12 mouse cellular contexts compared by ENCODE assay signal in the genomic region with DNA sequence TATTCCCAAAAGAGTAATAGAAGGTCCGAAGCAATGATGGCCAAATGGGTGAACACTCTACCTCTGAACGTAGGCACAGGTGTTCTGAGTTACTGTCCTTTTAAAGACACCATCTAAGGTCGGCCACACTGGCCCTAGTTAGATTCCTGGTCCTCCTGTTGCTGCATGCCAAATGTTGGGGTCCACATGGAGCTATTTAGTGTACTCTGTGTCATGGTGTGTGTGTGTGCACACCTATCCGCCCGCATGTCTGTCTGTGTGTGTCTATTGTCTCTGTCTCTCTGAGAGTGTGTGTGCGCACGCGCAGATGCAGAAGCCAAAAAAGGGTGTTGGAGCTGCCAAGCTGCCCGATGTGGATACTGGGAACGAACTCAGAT. TPM values are rescaled to one million over a fixed set of nuclear protein-coding genes. Genes with fewer than 3 reads are reported as not detected.
DNase-seq lines count a peak whose midpoint lies in the region; ATAC-seq and TF ChIP-seq lines count a peak whose summit lies in the region.
"Had no signal": no experiment of that assay in that cellular context is flagged by ENCODE, and none has a peak within 500 bp of the region (broad histone marks: within the 10 kb centered on the region; RNA-seq: fewer than 3 reads in every experiment).

No protein-coding gene starts in this region.

- no peak overlapping the region for H3K9ac ChIP-seq in heart, embryonic 12.5 days
- H3K9ac ChIP-seq in forebrain, embryonic 16.5 days (replicated peaks; ENCODE audit: low read depth, low read length) = no peak overlapping the region
- no peak overlapping the region; the same call in 1 of the 2 replicates for H3K9ac ChIP-seq in midbrain, embryonic 11.5 days (ENCODE audit: low read length)
- H3K9ac ChIP-seq: intestine, embryonic 15.5 days; liver, embryonic 12.5 days; stomach, embryonic 15.5 days had no signal

- no peak overlapping the region for H3K4me3 ChIP-seq in heart, embryonic 12.5 days
- no peak overlapping the region for H3K4me3 ChIP-seq in cortical plate, adult 2 months (ENCODE audit: insufficient read depth, low read length)
- H3K4me3 ChIP-seq in forebrain, embryonic 16.5 days (replicated peaks; ENCODE audit: low read length) = no peak overlapping the region
- H3K4me3 ChIP-seq in midbrain, embryonic 11.5 days (ENCODE audit: low read depth, low read length) = no peak overlapping the region
- H3K4me3 ChIP-seq: erythroblast, embryonic 14.5 days; intestine, embryonic 15.5 days; liver, embryonic 12.5 days; stomach, embryonic 15.5 days had no signal

- no peak for ATAC-seq in heart, embryonic 12.5 days (ENCODE audit: insufficient number of reproducible peaks, low FRiP score)
- no peak for ATAC-seq in forebrain, embryonic 16.5 days
- no peak; the same call in 1 of the 2 replicates for ATAC-seq in midbrain, embryonic 11.5 days (ENCODE audit: low FRiP score)
- ATAC-seq: liver, embryonic 12.5 days had no signal

- H3K4me2 ChIP-seq in heart, embryonic 12.5 days = no peak overlapping the region
- no peak overlapping the region for H3K4me2 ChIP-seq in forebrain, embryonic 16.5 days (ENCODE audit: low read length)
- H3K4me2 ChIP-seq in midbrain, embryonic 11.5 days = no peak overlapping the region
- H3K4me2 ChIP-seq: intestine, embryonic 15.5 days; liver, embryonic 12.5 days; stomach, embryonic 15.5 days had no signal

- peak overlapping the region; percentile 14; the same call in 1 of the 2 replicates for H3K27ac ChIP-seq in heart, embryonic 12.5 days (ENCODE audit: poor library complexity, severe bottlenecking)
- peak overlapping the region; percentile 90 for H3K27ac ChIP-seq in cortical plate, adult 2 months (ENCODE audit: insufficient read depth, low read length)
- H3K27ac ChIP-seq in forebrain, embryonic 16.5 days (ENCODE audit: low read length) = peak overlapping the region; percentile 65
- H3K27ac ChIP-seq in midbrain, embryonic 11.5 days (ENCODE audit: low read depth, low read length) = peak overlapping the region; percentile 3; the same call in 1 of the 2 replicates
- H3K27ac ChIP-seq: intestine, embryonic 15.5 days; liver, embryonic 12.5 days; stomach, embryonic 15.5 days had no signal

- peaks cover 15% of the 10 kb centered on the region for H3K4me1 ChIP-seq in heart, embryonic 12.5 days (replicated peaks)
- H3K4me1 ChIP-seq in cortical plate, adult 2 months (ENCODE audit: control insufficient read depth, insufficient read depth, low read length) = no peaks in the 10 kb centered on the region; the same call in 1 of the 2 replicates
- H3K4me1 ChIP-seq in forebrain, embryonic 16.5 days (replicated peaks; ENCODE audit: control insufficient read depth, insufficient read depth, low read length) = peaks cover 28% of the 10 kb centered on the region
- peaks cover 29% of the 10 kb centered on the region for H3K4me1 ChIP-seq in midbrain, embryonic 11.5 days (ENCODE audit: control insufficient read depth, insufficient read depth, low read length)
- H3K4me1 ChIP-seq: intestine, embryonic 15.5 days; liver, embryonic 12.5 days had no signal

- TF ChIP-seq CTCF in cortical plate, adult 2 months (IDR thresholded peaks at IDR 0.05; ENCODE audit: extremely low read depth, insufficient read depth, low read length) = no peak

- no peak for TF ChIP-seq POLR2A in cortical plate, adult 2 months (IDR thresholded peaks at IDR 0.05; ENCODE audit: extremely low read depth, insufficient read depth, low read length)

- no peaks in the 10 kb centered on the region for H3K27me3 ChIP-seq in heart, embryonic 12.5 days (replicated peaks)
- H3K27me3 ChIP-seq in forebrain, embryonic 16.5 days (replicated peaks; ENCODE audit: control insufficient read depth, insufficient read depth, low read length) = no peaks in the 10 kb centered on the region
- no peaks in the 10 kb centered on the region for H3K27me3 ChIP-seq in midbrain, embryonic 11.5 days (ENCODE audit: control insufficient read depth, insufficient read depth, low read length)
- H3K27me3 ChIP-seq: intestine, embryonic 15.5 days; liver, embryonic 12.5 days; stomach, embryonic 15.5 days had no signal

- 79% methylated on average over 10 of the region's 10 CpGs for WGBS in heart, embryonic 12.5 days
- WGBS in forebrain, embryonic 16.5 days = 59% methylated on average over 10 of the region's 10 CpGs
- WGBS in midbrain, embryonic 11.5 days = 69% methylated on average over 10 of the region's 10 CpGs

- no peaks in the 10 kb centered on the region; the same call in 1 of the 2 replicates for H3K36me3 ChIP-seq in heart, embryonic 12.5 days
- H3K36me3 ChIP-seq in forebrain, embryonic 16.5 days (ENCODE audit: control insufficient read depth, insufficient read depth) = no peaks in the 10 kb centered on the region
- peaks cover 15% of the 10 kb centered on the region for H3K36me3 ChIP-seq in midbrain, embryonic 11.5 days (ENCODE audit: control insufficient read depth, insufficient read depth, low read length)
- H3K36me3 ChIP-seq: intestine, embryonic 15.5 days; liver, embryonic 12.5 days; stomach, embryonic 15.5 days had no signal

- H3K9me3 ChIP-seq in heart, embryonic 12.5 days (replicated peaks) = no peaks in the 10 kb centered on the region
- H3K9me3 ChIP-seq in forebrain, embryonic 16.5 days (ENCODE audit: control insufficient read depth, low read length) = no peaks in the 10 kb centered on the region
- H3K9me3 ChIP-seq in midbrain, embryonic 11.5 days (ENCODE audit: control insufficient read depth, low read length) = no peaks in the 10 kb centered on the region
- H3K9me3 ChIP-seq: intestine, embryonic 15.5 days; liver, embryonic 12.5 days; stomach, embryonic 15.5 days had no signal

- no peak for DNase-seq in heart, adult 9 months (ENCODE audit: low spot score in 2 of 2)
- DNase-seq in midbrain, embryonic 11.5 days (ENCODE audit: low spot score, missing footprints) = no peak
- no peak for DNase-seq in kidney, adult 8-10 months
- no peak for DNase-seq in adrenal gland, adult (ENCODE audit: inconsistent age in 2 of 2, low spot score in 1 of 2)
- DNase-seq in gastrocnemius, adult 8-10 months (ENCODE audit: low spot score in 2 of 2) = no peak

RNA-seq across cellular contexts. Expression of gene Gprc5b, which starts 17.9 kb away (rescaled TPM):
- polyA plus RNA-seq in heart, embryonic 12.5 days (2016; fragmentation: Nextera tagmentation; extraction: Ambion mirVana) = 3.3 and 3.6 TPM in 2 replicates
- 126 and 141 TPM in 2 replicates for polyA plus RNA-seq in cortical plate, adult 2 months (2012; rRNA removed)
- polyA plus RNA-seq in forebrain, embryonic 16.5 days (2015; fragmentation: Nextera tagmentation; extraction: Ambion mirVana) = 5.9 and 6.2 TPM in 2 replicates
- polyA plus RNA-seq in midbrain, embryonic 11.5 days (2014; fragmentation: Nextera tagmentation; extraction: Ambion mirVana) = 20.0 and 20.1 TPM in 2 replicates
- total RNA-seq in gastrocnemius, adult 8-10 months (2022) = 10 to 100 TPM; 13.9 to 24.2 (median 19.7) TPM

Comparison
In these comparisons a context has a peak if more than half of its experiments do, and no peak if none do; other contexts are left out.
1. H3K27ac ChIP-seq: peak in every context shown above with its lines; median percentile 90 in cortical plate, adult 2 months; 65 in forebrain, embryonic 16.5 days; 14 in heart, embryonic 12.5 days; 3 in midbrain, embryonic 11.5 days.